Mouse (Mus musculus) CH12.LX (cell line): Measurements from ENCODE around the gene Vwf. TPM values are rescaled to one million over a fixed set of nuclear protein-coding genes. Genes with fewer than 3 reads are reported as not detected.
A peak's percentile ranks its signal among the peaks of the same experiment; 100 is the strongest.

Source experiments
- DNase-seq: peaks from one replicate; pipeline ENCODE4 v3.0.0-alpha.2; 2013; ENCODE audit errors: extremely low read depth
- H3K27ac ChIP-seq: 2 replicates; pipeline ENCODE4 v1.5.1; 2012; ENCODE audit warnings: low read depth, mild to moderate bottlenecking, control low read depth, moderate library complexity; ENCODE audit not compliant: insufficient read depth
- H3K27me3 ChIP-seq: replicated peaks from 2 replicates; pipeline ENCODE3; 2012; ENCODE audit warnings: inconsistent platforms
- H3K36me3 ChIP-seq, 2 experiments: replicated peaks in 1 of 2; 2 replicates each; pipeline versions ENCODE3 to v1.6.1; 2012; ENCODE audit warnings: inconsistent platforms in 1 of 2, low read length in 1 of 2, mild to moderate bottlenecking in 1 of 2, mixed read lengths in 1 of 2, moderate library complexity in 1 of 2; ENCODE audit not compliant: control insufficient read depth in 1 of 2, insufficient read depth in 1 of 2
- H3K4me1 ChIP-seq, 2 experiments: 2 replicates each; pipeline ENCODE4 v1.6.1; 2012; ENCODE audit warnings: inconsistent platforms in 1 of 2, moderate library complexity in 1 of 2; ENCODE audit not compliant: insufficient read depth in 2 of 2, control insufficient read depth in 1 of 2
- H3K4me2 ChIP-seq: 2 replicates; pipeline ENCODE4 v1.6.1; 2012; ENCODE audit warnings: low read depth, mild to moderate bottlenecking, control low read depth; ENCODE audit not compliant: poor library complexity, insufficient read depth, severe bottlenecking
- H3K4me3 ChIP-seq, 3 experiments: fragments of 150-350 bp in 1 of 3; sonication (generic) in 1 of 3; replicated peaks in 1 of 3; 2 replicates each; pipeline versions ENCODE3 to v1.5.1; 2011 to 2012; ENCODE audit warnings: low read depth in 2 of 3, low read length in 2 of 3, mild to moderate bottlenecking in 2 of 3, moderate library complexity in 2 of 3, control low read depth in 1 of 3, improper control_type of control experiment in 1 of 3, inconsistent platforms in 1 of 3, mixed read lengths in 1 of 3; ENCODE audit not compliant: poor library complexity in 1 of 3
- H3K79me2 ChIP-seq: replicated peaks from 2 replicates; pipeline ENCODE4 v1.6.1; 2012; ENCODE audit warnings: mild to moderate bottlenecking, moderate library complexity; ENCODE audit not compliant: control insufficient read depth, poor library complexity, insufficient read depth, severe bottlenecking; ENCODE audit errors: extremely low read depth
- H3K9ac ChIP-seq: 2 replicates; pipeline ENCODE4 v1.6.1; 2012; ENCODE audit warnings: low read depth, mild to moderate bottlenecking, control low read depth, moderate library complexity; ENCODE audit not compliant: insufficient read depth
- H3K9me3 ChIP-seq: replicated peaks from 2 replicates; pipeline ENCODE3; 2012; ENCODE audit warnings: low read length, inconsistent platforms, mixed read lengths
- BHLHE40 ChIP-seq: IDR thresholded peaks from 2 replicates; pipeline ENCODE4 v1.6.1; 2011; ENCODE audit warnings: mild to moderate bottlenecking, low read depth, low read length, improper control_type of control experiment
- CHD1 ChIP-seq: IDR thresholded peaks from 2 replicates; pipeline ENCODE4 v1.6.1; 2012; ENCODE audit warnings: low read depth, low read length, improper control_type of control experiment, inconsistent platforms
- CHD2 ChIP-seq: IDR thresholded peaks from 2 replicates; pipeline ENCODE4 v1.6.1; 2011; ENCODE audit warnings: low read length, improper control_type of control experiment
- CTCF ChIP-seq, 2 experiments: IDR thresholded peaks in 1 of 2; conservative IDR thresholded peaks in 1 of 2; 2 replicates each; pipeline ENCODE4 v1.5.1; 2011 to 2012; ENCODE audit warnings: low read depth in 2 of 2, low read length in 2 of 2, improper control_type of control experiment in 1 of 2, inconsistent platforms in 1 of 2, mild to moderate bottlenecking in 1 of 2, moderate library complexity in 1 of 2
- E2F4 ChIP-seq: IDR thresholded peaks from 2 replicates; pipeline ENCODE4 v1.6.1; 2011; ENCODE audit warnings: low read depth, low read length, improper control_type of control experiment; ENCODE audit not compliant: insufficient replicate concordance
- EP300 ChIP-seq: IDR thresholded peaks from 2 replicates; pipeline ENCODE4 v1.6.1; 2011; ENCODE audit warnings: low read length, improper control_type of control experiment
- ETS1 ChIP-seq: conservative IDR thresholded peaks from 2 replicates; pipeline ENCODE4 v1.6.1; 2012; ENCODE audit warnings: low read depth, mild to moderate bottlenecking, inconsistent platforms, low read length, improper control_type of control experiment, moderate library complexity
- GABPA ChIP-seq: IDR thresholded peaks from 2 replicates; pipeline ENCODE4 v1.6.1; 2012; ENCODE audit warnings: low read depth, low read length, improper control_type of control experiment, inconsistent platforms; ENCODE audit not compliant: insufficient replicate concordance
- IRF4 ChIP-seq: IDR thresholded peaks from 2 replicates; pipeline ENCODE4 v1.6.1; 2014; ENCODE audit warnings: low read depth, mild to moderate bottlenecking, inconsistent platforms, low read length, improper control_type of control experiment
- JUND ChIP-seq: conservative IDR thresholded peaks from 2 replicates; pipeline ENCODE4 v1.6.1; 2011; ENCODE audit warnings: low read depth, low read length, improper control_type of control experiment
- MAFK ChIP-seq: IDR thresholded peaks from 2 replicates; pipeline ENCODE4 v1.6.1; 2011; ENCODE audit warnings: low read length, improper control_type of control experiment; ENCODE audit not compliant: insufficient replicate concordance
- MAX ChIP-seq: IDR thresholded peaks from 2 replicates; pipeline ENCODE4 v1.6.1; 2011; ENCODE audit warnings: low read length, improper control_type of control experiment
- MEF2A ChIP-seq: IDR thresholded peaks from 2 replicates; pipeline ENCODE4 v1.6.1; 2014; ENCODE audit warnings: low read depth, mild to moderate bottlenecking, inconsistent platforms, low read length, improper control_type of control experiment, borderline replicate concordance
- MYC ChIP-seq: IDR thresholded peaks from 2 replicates; pipeline ENCODE4 v1.6.1; 2011; ENCODE audit warnings: low read depth, mild to moderate bottlenecking, improper control_type of control experiment, low read length
- POLR2A ChIP-seq: IDR thresholded peaks from 2 replicates; pipeline ENCODE4 v1.6.1; 2011; ENCODE audit warnings: low read depth, mild to moderate bottlenecking, improper control_type of control experiment, low read length
- TBP ChIP-seq: conservative IDR thresholded peaks from 2 replicates; pipeline ENCODE4 v1.6.1; 2011; ENCODE audit warnings: low read depth, low read length, improper control_type of control experiment
- USF1 ChIP-seq: IDR thresholded peaks from 2 replicates; pipeline ENCODE4 v1.6.1; 2014; ENCODE audit warnings: low read depth, mild to moderate bottlenecking, inconsistent platforms, low read length, improper control_type of control experiment
- USF2 ChIP-seq: conservative IDR thresholded peaks from 2 replicates; pipeline ENCODE4 v1.6.1; 2011; ENCODE audit warnings: low read depth, low read length, improper control_type of control experiment
- ZKSCAN1 ChIP-seq: IDR thresholded peaks from 2 replicates; pipeline ENCODE4 v1.6.1; 2012; ENCODE audit warnings: low read depth, inconsistent platforms, low read length, improper control_type of control experiment, borderline replicate concordance
- dilution Hi-C: fragments of 300-500 bp; cut with MboI; formaldehyde crosslinking; loops from 2 replicates; pipeline ENCODE4 v1.14.3; 2020; ENCODE audit warnings: low sequenced_read_pairs; ENCODE audit not compliant: extremely low pct_unique_long_range_greater_than_20kb, extremely low pct_ligation_motif_present
- in situ Hi-C: fragments of 300-500 bp; cut with MboI; formaldehyde crosslinking; loops from 3 replicates; pipeline ENCODE4 v1.14.3; 2019; ENCODE audit warnings: low sequenced_read_pairs, low pct_ligation_motif_present, low pct_unique_long_range_greater_than_20kb, mixed read lengths
- polyA plus RNA-seq: library from polyadenylated mRNA; unstranded; fragments of >175 nt; gene quantifications from 2 replicates; pipeline ENCODE4 v1.2.1, GENCODE M21; 2012; ENCODE audit warnings: low read depth; ENCODE audit not compliant: insufficient read length
- total RNA-seq, 2 experiments: library from RNA; depleted of rRNA; stranded (reverse); fragments of 300-350 nt in 1 of 2; fragments of >200 nt in 1 of 2; gene quantifications; 2 replicates each; pipeline ENCODE4 v1.2.3; 2012 to 2014

Vwf gene
- total and polyA plus RNA-seq, 3 experiments: not detected

- DNase-seq: peak; percentile 35
- peak overlapping the region; percentile 16; the same call in 1 of the 2 replicates for H3K27ac ChIP-seq
- peak overlapping the region in 1 of 3 experiments; percentile 34 for H3K4me3 ChIP-seq
- peaks cover 4 to 16% of the 10 kb centered on the region in 2 experiments; a peak in 3 of 4 replicates for H3K4me1 ChIP-seq
- in situ Hi-C loops: no loop called here
- H3K4me2 ChIP-seq: peak overlapping the region; percentile 94
- no peaks in the 10 kb centered on the region for H3K79me2 ChIP-seq
- peaks cover 85% of the 10 kb centered on the region for H3K27me3 ChIP-seq
- dilution Hi-C loops: no loop called here
- no peak overlapping the region for H3K9ac ChIP-seq
- H3K9me3 ChIP-seq: no peaks in the 10 kb centered on the region
- TF ChIP-seq MAX (peak; percentile 58; the same call in 1 of the 2 replicates), MYC (no peak), USF2 (no peak), USF1 (peak; percentile 24), MEF2A (peak; percentile 71; the same call in 1 of the 2 replicates), CHD2 (no peak), POLR2A (no peak), BHLHE40 (peak; percentile 96), EP300 (peak; percentile 79), ETS1 (peak; percentile 31), CHD1 (no peak), MAFK (no peak), ZKSCAN1 (no peak), CTCF (conservative IDR thresholded peaks at IDR 0.05 in 1 of 2, IDR thresholded peaks at IDR 0.05 in 1 of 2; ENCODE audit: low read depth in 2 of 2, low read length in 2 of 2) (no peak), JUND (peak; percentile 41; the same call in 1 of the 2 replicates), IRF4 (peak; percentile 96), E2F4 (0 out of 2 replicates have a peak, but pooled peaks have one; percentile 33)
- no peaks in the 10 kb centered on the region for H3K36me3 ChIP-seq
Measured at GRCm38 (mm10) chr6:125572291-125573188, 26.0 kb downstream of the Vwf start.

- Histone ChIP-seq H3K9me3 (no peaks in the 10 kb centered on the region), H3K27ac (peak overlapping the region; percentile 16; the same call in 1 of the 2 replicates), H3K36me3 (no peaks in the 10 kb centered on the region), H3K79me2 (no peaks in the 10 kb centered on the region), H3K4me3 (peak overlapping the region in 1 of 3 experiments; percentile 34), H3K9ac (no peak overlapping the region)
- DNase-seq: peak; percentile 81
- dilution Hi-C loops: no loop called here
- in situ Hi-C loops: no loop called here
- TF ChIP-seq POLR2A (no peak), CHD2 (0 out of 2 replicates have a peak, but pooled peaks have one; percentile 64), GABPA (no peak), E2F4 (no peak), JUND (no peak), TBP (no peak), CTCF (conservative IDR thresholded peaks at IDR 0.05 in 1 of 2, IDR thresholded peaks at IDR 0.05 in 1 of 2; ENCODE audit: low read depth in 2 of 2, low read length in 2 of 2) (no peak), USF1 (no peak)
- TF ChIP-seq, all 38 proteins: peak for 1
- Histone ChIP-seq H3K4me2 (peak overlapping the region; percentile 94), H3K4me1 (peaks cover 4 to 16% of the 10 kb centered on the region in 2 experiments; a peak in 3 of 4 replicates), H3K27me3 (peaks cover 83% of the 10 kb centered on the region)
Measured at GRCm38 (mm10) chr6:125573189-125573928, 26.8 kb downstream of the Vwf start.
